Mouse (Mus musculus): ENCODE measurements around the gene Lhfp. TPM values are rescaled to one million over a fixed set of nuclear protein-coding genes. Genes with fewer than 3 reads are reported as not detected.

Lhfp gene
- polyA plus RNA-seq, 1 experiment from 2014 or later, result 47.3 TPM

- 76% methylated on average over 5 of the region's 5 CpGs for WGBS
- Histone ChIP-seq H3K4me1 (replicated peaks) (0 out of 2 replicates have a peak, but pooled peaks cover 8% of the 10 kb centered on the region), H3K9ac (replicated peaks) (no peak overlapping the region), H3K27me3 (no peaks in the 10 kb centered on the region), H3K9me3 (no peaks in the 10 kb centered on the region), H3K36me3 (no peaks in the 10 kb centered on the region), H3K4me2 (replicated peaks) (no peak overlapping the region), H3K4me3 (replicated peaks) (no peak overlapping the region), H3K27ac (no peak overlapping the region)
- no peak for ATAC-seq
Observed at GRCm38 (mm10) chr3:53145946-53146345, 104.6 kb downstream of the Lhfp start.

- WGBS, result 94% methylated on average over 5 of the region's 5 CpGs
- no peak overlapping the region for H3K27ac ChIP-seq
- no peak overlapping the region for H3K9ac ChIP-seq (replicated peaks)
- H3K36me3 ChIP-seq, result no peaks in the 10 kb centered on the region
- H3K9me3 ChIP-seq, result no peaks in the 10 kb centered on the region
- H3K4me2 ChIP-seq (replicated peaks), result no peak overlapping the region
- no peak overlapping the region for H3K4me3 ChIP-seq (replicated peaks)
- 0 out of 2 replicates have a peak, but pooled peaks cover 8% of the 10 kb centered on the region for H3K4me1 ChIP-seq (replicated peaks)
- no peak for ATAC-seq
- no peaks in the 10 kb centered on the region for H3K27me3 ChIP-seq
Observed at GRCm38 (mm10) chr3:53147001-53147400, 105.7 kb downstream of the Lhfp start.

DNA sequence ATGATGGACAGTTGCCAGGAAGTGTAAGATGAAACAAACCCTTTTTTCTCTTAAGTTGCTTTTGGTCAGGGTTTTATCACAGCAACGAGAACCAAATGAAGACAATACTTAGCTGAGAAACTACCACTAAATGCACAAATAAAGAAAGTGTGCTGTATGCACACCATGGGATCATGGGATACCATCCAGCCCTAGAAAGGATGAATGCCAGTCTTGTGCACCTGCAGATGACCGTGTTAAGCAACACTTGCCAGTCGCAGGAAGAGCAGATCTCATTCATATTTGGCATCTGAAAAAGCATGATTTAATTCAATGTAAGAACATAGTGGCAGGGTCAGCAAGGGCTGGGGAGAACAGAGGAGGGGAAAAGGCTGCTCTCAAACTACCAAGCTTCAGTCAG is 107.4 kb downstream of the Lhfp start:
- Histone ChIP-seq H3K9me3 (no peaks in the 10 kb centered on the region), H3K36me3 (no peaks in the 10 kb centered on the region), H3K27ac (no peak overlapping the region), H3K9ac (replicated peaks) (no peak overlapping the region), H3K27me3 (no peaks in the 10 kb centered on the region), H3K4me1 (replicated peaks) (0 out of 2 replicates have a peak, but pooled peaks cover 5% of the 10 kb centered on the region), H3K4me3 (replicated peaks) (no peak overlapping the region), H3K4me2 (replicated peaks) (no peak overlapping the region)
- ATAC-seq, result no peak
- WGBS, result 96% methylated on average over 3 of the region's 3 CpGs

DNA sequence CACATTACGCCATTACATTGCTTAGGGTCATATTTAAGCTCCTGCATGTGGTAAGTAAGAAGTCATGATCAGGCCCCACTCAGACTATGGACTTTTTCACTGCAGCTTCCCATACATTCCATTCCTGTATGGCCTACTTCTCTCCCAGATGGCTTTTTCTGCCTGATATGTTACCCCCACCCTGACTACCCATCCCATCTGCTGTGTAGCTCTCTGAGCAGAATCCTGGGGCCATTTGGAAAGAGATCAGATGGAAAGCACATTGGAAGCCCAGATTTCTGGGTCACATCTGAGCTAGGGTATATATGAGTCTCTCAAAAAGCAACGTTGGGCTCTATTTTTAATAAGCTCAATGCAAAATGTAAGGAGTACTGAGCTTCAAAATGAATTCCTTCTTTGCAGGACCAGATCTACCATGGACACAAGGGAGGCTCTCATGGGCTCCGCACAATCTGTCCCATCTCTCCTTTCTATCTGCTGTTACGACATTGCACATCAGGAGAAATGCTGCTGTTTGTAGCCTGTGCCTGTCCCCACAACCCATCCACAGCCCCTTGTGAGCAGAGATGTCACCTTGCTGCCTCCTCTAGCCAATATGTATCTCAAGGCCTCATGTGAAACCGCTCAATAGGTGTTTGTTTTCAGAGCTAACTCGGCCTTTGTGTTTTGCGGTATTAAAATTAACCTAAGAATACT is 108.4 kb downstream of the Lhfp start:
- Histone ChIP-seq H3K36me3 (no peaks in the 10 kb centered on the region), H3K27me3 (no peaks in the 10 kb centered on the region), H3K4me1 (replicated peaks) (0 out of 2 replicates have a peak, but pooled peaks cover 5% of the 10 kb centered on the region), H3K4me2 (replicated peaks) (no peak overlapping the region), H3K4me3 (replicated peaks) (no peak overlapping the region), H3K9me3 (no peaks in the 10 kb centered on the region), H3K27ac (no peak overlapping the region), H3K9ac (replicated peaks) (no peak overlapping the region)
- ATAC-seq, result no peak
- WGBS, result 97% methylated on average over 7 of the region's 7 CpGs

- no peaks in the 10 kb centered on the region for H3K27me3 ChIP-seq
- no peak overlapping the region for H3K27ac ChIP-seq
- H3K9ac ChIP-seq (replicated peaks), result no peak overlapping the region
- H3K36me3 ChIP-seq, result no peaks in the 10 kb centered on the region
- ATAC-seq, result no peak
- no peaks in the 10 kb centered on the region for H3K4me1 ChIP-seq (replicated peaks)
- H3K4me3 ChIP-seq (replicated peaks), result no peak overlapping the region
- 52% methylated on average over 1 of the region's 1 CpGs for WGBS
- no peaks in the 10 kb centered on the region for H3K9me3 ChIP-seq
- H3K4me2 ChIP-seq (replicated peaks), result no peak overlapping the region
Observed at GRCm38 (mm10) chr3:53151081-53151480, 109.8 kb downstream of the Lhfp start.

DNA sequence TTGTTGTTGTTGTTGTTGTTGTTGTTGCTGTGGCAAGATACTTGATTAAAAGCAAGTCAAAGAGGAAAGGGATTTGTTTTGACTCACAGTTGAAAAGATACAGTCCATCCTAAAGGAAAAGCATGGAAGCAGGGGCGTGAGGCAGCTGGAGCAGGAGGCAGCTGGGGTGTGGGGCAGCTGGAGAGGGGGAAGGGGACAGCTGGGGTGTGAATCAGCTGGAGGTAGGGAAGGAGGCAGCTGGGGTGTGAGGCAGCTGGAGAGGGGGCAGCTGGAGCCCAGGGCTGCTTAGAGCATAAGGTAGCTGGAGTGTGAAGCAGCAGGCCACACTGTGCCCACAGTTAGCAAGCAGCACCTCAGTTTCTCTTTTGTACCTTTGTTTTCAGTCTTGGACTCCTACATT is 110.3 kb downstream of the Lhfp start:
- Histone ChIP-seq H3K27me3 (no peaks in the 10 kb centered on the region), H3K4me3 (replicated peaks) (no peak overlapping the region), H3K4me1 (replicated peaks) (no peaks in the 10 kb centered on the region), H3K36me3 (no peaks in the 10 kb centered on the region), H3K9ac (replicated peaks) (no peak overlapping the region), H3K9me3 (no peaks in the 10 kb centered on the region), H3K27ac (no peak overlapping the region), H3K4me2 (replicated peaks) (no peak overlapping the region)
- 58% methylated on average over 1 of the region's 1 CpGs for WGBS
- ATAC-seq, result no peak

GRCm38 (mm10) chr3:53161963-53162362 is 120.6 kb downstream of the Lhfp start:
- Histone ChIP-seq H3K27ac (no peak overlapping the region), H3K36me3 (no peaks in the 10 kb centered on the region), H3K9ac (replicated peaks) (no peak overlapping the region), H3K4me3 (replicated peaks) (no peak overlapping the region), H3K27me3 (no peaks in the 10 kb centered on the region), H3K4me1 (replicated peaks) (0 out of 2 replicates have a peak, but pooled peaks cover 9% of the 10 kb centered on the region), H3K4me2 (replicated peaks) (no peak overlapping the region), H3K9me3 (no peaks in the 10 kb centered on the region)
- WGBS, result 83% methylated on average over 3 of the region's 3 CpGs
- ATAC-seq, result no peak

DNA sequence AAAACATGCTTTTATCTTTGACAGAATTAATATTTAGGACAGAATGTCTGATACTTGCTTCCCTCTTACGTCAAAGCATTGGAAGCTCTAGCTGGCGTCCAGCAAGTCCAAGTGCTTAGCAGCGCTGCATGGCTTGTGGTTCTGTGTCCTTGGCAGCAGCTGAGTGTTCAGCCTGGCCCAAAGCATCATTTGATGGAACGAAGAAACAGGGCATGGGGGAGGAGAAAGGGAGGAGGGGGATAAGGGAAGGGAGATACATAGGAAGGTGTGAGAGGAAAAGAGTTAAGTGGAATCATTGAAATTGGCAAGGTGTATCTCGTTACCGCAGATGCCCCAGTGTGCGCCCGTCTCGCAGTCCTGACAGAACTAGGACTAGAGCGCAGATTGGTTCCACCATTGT is 124.0 kb downstream of the Lhfp start:
- H3K9ac ChIP-seq (replicated peaks), result no peak overlapping the region
- H3K4me1 ChIP-seq (replicated peaks), result no peaks in the 10 kb centered on the region
- H3K9me3 ChIP-seq, result no peaks in the 10 kb centered on the region
- no peaks in the 10 kb centered on the region for H3K27me3 ChIP-seq
- WGBS, result 89% methylated on average over 10 of the region's 10 CpGs
- no peaks in the 10 kb centered on the region for H3K36me3 ChIP-seq
- ATAC-seq, result no peak
- no peak overlapping the region for H3K4me2 ChIP-seq (replicated peaks)
- H3K4me3 ChIP-seq (replicated peaks), result no peak overlapping the region
- no peak overlapping the region for H3K27ac ChIP-seq

DNA sequence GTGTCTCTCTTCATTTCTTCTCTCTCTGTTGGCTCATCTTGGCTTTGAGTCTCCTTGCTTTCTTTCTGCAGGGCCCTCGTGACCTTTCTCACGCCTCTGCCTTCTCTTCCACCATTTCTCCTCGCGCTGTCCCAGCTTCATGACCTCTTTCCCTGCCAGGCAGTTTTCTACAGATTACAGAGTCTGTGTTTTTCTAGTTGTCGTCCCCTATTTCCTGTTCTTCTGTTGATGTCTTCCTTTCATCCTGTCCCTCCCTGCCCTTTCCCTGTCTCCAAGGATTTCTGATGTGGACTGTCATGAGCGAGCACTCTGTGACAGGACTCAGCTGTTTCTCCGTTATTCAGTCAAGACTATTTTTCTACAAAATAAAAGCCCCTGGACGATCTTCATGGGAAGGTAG is 124.7 kb downstream of the Lhfp start:
- H3K4me3 ChIP-seq (replicated peaks), result no peak overlapping the region
- H3K9me3 ChIP-seq, result no peaks in the 10 kb centered on the region
- H3K4me2 ChIP-seq (replicated peaks), result no peak overlapping the region
- no peaks in the 10 kb centered on the region for H3K27me3 ChIP-seq
- whole genome bisulfite sequencing, result 32% methylated on average over 8 of the region's 8 CpGs
- no peak overlapping the region for H3K9ac ChIP-seq (replicated peaks)
- H3K4me1 ChIP-seq (replicated peaks), result no peaks in the 10 kb centered on the region
- H3K36me3 ChIP-seq, result no peaks in the 10 kb centered on the region
- no peak overlapping the region for H3K27ac ChIP-seq
- ATAC-seq, result no peak

DNA sequence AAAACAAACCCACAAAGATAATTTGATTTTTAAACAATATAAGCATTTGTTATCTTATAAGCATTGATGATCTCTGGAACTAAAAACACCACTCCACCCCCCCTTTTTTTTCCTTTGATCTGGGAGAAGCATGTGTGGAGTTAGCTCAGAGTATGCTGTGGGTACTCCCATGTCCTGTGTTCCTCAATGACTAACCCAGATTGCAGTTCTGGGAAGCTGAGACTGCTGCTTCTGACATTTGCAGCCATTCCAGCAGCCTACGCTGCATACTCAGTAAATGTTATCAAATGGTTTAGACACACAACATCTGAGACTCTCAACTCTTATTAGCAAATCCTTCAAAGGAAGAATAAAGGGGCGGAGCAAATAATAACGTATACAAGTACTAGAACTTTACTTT is 128.2 kb downstream of the Lhfp start:
- Histone ChIP-seq H3K36me3 (no peaks in the 10 kb centered on the region), H3K27me3 (no peaks in the 10 kb centered on the region), H3K27ac (no peak overlapping the region), H3K4me2 (replicated peaks) (no peak overlapping the region), H3K4me3 (replicated peaks) (no peak overlapping the region), H3K9me3 (no peaks in the 10 kb centered on the region), H3K4me1 (replicated peaks) (no peaks in the 10 kb centered on the region), H3K9ac (replicated peaks) (no peak overlapping the region)
- WGBS, result 92% methylated on average over 3 of the region's 3 CpGs
- no peak for ATAC-seq

DNA sequence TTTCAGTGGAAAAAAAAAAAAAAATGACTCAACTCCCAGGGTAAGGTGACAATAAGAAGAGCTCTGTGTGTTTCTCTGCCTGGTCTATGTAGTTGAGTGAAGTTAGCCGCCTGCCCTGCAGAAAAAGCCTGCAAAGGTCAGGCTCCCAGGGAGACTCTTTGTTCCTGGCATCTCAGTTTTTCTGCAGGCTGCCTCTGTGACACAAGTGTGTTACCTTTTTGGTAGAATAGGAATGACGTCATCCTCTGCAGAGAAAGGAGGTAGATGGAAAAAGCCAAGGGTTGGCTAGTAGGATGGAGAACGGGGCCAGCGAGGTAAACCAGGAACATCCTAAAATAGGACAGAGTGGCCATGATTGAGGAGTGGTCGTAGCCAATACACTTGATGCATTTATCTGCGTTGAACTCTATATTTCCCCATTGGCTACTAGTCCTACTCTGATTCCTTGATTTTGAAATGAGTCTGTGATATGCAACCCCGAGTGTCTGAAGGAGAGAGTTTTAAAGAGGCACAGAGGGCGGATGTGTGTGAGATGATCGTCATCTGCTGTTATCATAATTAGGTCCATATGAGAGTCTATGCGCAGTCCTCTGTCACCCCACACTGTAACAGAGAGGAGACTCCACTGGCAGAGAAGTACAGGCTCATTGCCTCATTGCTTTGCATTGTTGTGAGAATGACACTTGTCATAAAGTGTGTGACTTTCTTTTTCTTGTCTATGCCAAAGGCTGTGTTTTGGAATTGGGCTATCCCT is 132.2 kb downstream of the Lhfp start:
- H3K27ac ChIP-seq, result no peak overlapping the region
- no peaks in the 10 kb centered on the region for H3K9me3 ChIP-seq
- 76% methylated on average over 10 of the region's 10 CpGs for WGBS
- no peak for ATAC-seq
- no peak overlapping the region for H3K4me2 ChIP-seq (replicated peaks)
- no peaks in the 10 kb centered on the region for H3K36me3 ChIP-seq
- no peak overlapping the region for H3K4me3 ChIP-seq (replicated peaks)
- no peaks in the 10 kb centered on the region for H3K4me1 ChIP-seq (replicated peaks)
- H3K9ac ChIP-seq (replicated peaks), result no peak overlapping the region
- no peaks in the 10 kb centered on the region for H3K27me3 ChIP-seq

DNA sequence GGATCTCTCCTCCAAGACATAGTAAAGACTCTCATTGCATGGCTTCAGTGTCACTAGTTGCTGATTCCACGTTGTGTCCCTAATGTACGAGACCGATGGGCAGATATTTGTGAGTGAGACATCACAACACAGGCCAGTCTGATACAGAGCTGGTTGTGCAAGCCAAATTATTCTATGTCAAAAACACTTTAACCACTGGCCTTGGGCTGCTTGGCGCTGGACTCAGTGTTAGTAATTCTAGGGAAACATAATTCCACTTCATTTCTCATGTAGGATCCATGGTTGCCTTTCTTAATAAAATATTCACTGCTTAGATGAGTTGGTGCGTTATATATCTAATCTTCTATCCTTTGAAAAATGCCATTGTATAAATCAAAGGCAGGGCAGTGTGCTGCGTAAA is 138.6 kb downstream of the Lhfp start:
- H3K27ac ChIP-seq, result no peak overlapping the region
- no peak overlapping the region for H3K4me2 ChIP-seq (replicated peaks)
- no peaks in the 10 kb centered on the region for H3K9me3 ChIP-seq
- no peaks in the 10 kb centered on the region for H3K4me1 ChIP-seq (replicated peaks)
- no peak overlapping the region for H3K4me3 ChIP-seq (replicated peaks)
- H3K27me3 ChIP-seq, result no peaks in the 10 kb centered on the region
- 91% methylated on average over 6 of the region's 6 CpGs for WGBS
- H3K9ac ChIP-seq (replicated peaks), result no peak overlapping the region
- H3K36me3 ChIP-seq, result no peaks in the 10 kb centered on the region
- no peak for ATAC-seq

Data from midbrain, embryonic 13.5 days (tissue).